Mouse (Mus musculus): ENCODE measurements around the gene Iqce. TPM values are rescaled to one million over a fixed set of nuclear protein-coding genes. Genes with fewer than 3 reads are reported as not detected.

Iqce gene
- total RNA-seq, 2 experiments from 2014 or later = 18.9 to 23.6 TPM

DNA sequence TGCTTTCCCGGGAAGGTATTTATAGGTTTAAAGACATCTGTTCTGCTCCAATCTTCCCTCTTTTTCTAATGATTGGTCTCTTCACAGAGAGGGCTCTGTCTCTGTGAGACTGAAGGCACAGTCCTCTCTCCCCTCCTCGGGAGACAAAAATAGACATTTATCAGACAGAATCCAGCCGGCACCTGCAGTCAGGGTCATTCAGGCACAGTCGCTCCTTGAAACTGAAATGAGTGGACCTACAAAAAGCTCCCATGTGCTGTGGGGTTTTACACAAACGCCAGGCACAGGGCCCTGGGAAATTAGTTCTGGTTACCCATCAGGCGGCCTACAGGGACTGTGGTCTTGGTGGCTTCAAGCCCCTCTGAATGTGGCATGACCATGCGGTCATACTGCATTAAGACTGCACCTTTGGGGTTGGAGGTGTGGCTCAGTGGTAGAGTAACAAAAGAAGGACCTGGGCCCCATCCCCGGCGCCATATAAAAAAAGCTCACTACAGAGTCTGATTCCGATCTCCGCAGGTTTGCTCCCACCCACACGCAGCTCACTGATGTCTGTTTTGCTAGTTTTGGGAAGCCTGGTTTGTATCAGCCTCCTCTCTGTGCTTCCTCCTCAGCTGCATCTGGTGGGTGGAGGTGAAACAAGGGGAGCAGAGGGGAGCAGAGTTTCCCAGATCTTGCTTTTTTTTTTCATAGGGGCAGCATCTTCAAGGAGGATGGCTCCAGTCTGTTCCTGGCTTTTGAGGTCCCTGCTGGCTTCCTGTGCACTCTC lies 40.1 kb downstream of the Iqce start:
- DNase-seq = no peak

GRCm38 (mm10) chr5:140661427-140661826 lies 40.8 kb downstream of the Iqce start:
- DNase-seq = no peak

DNA sequence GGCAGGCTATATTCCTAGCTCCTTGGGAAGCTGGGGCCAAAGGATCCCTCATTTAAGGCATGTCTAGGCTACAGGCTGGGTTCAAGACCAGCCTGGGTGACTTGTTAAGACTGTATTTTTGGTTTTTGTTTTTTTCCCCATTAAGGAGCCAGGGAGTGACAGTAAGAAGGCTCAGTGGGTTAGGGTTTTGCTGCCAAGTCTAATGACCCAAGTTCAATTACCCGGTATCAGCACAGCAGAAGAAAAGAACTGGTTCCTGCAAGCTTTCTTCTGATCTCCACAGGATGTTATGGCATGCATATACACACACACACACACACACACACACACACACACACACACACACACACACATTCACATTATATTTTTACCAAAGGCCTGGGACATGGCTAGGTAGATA lies 41.8 kb downstream of the Iqce start:
- no peak for DNase-seq

DNA sequence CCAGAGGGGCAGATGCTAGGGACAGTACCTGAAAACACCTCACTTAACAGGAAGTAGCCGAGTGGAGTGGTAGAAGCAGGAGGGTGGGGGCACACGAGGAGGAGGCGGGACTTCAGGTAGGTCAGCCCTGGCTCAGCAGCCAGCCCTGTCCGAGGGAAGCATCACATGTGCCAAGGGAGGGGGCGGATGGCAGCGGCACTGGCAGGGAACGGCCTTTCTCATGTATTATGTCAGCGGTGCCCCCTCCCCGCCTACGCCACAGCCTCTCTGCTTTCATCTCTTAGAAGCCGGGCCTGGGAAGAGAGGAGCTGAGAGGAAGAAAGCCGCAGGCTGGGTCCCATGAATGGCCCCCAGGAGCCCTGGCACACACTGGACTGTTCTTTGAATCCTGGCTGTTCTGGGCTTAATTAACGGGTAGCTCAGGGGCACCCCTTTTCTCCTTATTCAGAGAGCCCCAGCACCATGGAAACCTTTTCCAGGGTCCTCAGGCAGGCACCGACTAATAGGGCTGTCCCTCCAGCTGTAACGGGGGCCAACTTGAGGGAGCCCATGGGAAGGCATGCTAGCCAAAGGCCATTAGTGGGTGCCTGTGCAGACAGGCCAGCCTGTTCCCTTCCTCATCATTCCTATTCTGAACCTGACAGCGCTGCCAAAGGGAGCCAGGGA lies 42.4 kb downstream of the Iqce start:
- DNase-seq = no peak

DNA sequence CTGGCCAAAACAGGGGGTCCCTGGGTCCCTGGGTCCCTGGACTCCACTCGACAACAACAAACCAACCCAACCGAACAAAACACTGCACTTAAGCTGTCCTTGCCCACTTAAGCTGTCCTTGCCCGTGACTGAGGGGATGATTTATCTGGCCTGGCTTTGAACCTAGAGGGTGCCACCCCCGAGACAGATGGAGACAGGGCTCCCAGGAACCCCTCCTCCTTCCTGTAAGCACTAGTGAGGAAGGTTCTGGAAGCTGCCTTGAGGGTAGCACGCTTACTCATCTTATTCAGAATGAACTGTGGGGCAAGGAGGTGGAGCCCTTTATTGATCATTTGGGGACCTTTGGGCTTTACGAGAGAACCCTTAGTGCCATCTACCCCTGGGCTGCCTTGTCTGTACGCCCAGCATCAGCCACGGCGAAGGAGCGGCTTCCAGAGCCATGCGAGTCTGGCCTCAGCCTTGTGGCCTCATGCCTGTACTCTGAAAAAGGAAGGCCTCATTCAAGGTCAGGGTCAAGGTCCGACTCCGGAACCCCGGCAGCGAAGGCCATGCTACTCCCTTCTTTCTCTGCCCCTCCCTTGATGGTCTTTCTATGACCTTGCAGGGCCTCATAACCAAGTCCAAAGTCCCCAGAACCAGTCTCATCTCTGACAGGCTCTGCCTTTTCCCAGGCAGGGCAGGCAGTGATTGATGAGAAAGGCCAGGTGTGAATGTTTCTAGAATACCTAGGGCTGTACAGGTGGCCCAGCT lies 47.9 kb downstream of the Iqce start:
- peak; percentile 75 for DNase-seq

- DNase-seq = peak; percentile 44
Observed at GRCm38 (mm10) chr5:140652587-140652986, 49.6 kb downstream of the Iqce start.

DNA sequence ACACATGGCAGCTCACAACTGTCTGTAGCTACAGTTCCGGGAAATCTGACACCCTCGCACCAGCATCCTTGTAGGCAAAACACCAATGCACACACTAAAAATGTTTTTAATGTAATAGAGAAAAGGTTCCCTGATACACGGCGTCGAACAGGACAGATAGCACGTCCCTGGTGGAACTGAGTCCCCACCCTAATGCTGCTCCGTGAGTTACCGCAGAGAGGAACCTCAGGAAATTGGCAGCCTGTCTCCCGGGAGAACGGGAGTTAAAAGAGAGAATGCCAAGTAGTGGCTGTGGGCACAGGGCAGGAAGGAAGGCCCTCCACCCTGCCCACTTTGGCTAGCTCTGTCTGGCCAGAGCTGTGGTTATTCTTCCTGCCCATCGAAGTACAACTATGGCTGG lies 50.9 kb downstream of the Iqce start:
- DNase-seq = no peak

- DNase-seq = no peak
Observed at GRCm38 (mm10) chr5:140649881-140650414, 52.2 kb downstream of the Iqce start.

GRCm38 (mm10) chr5:140649101-140649667 lies 53.0 kb downstream of the Iqce start:
- peak; percentile 99 for DNase-seq

DNA sequence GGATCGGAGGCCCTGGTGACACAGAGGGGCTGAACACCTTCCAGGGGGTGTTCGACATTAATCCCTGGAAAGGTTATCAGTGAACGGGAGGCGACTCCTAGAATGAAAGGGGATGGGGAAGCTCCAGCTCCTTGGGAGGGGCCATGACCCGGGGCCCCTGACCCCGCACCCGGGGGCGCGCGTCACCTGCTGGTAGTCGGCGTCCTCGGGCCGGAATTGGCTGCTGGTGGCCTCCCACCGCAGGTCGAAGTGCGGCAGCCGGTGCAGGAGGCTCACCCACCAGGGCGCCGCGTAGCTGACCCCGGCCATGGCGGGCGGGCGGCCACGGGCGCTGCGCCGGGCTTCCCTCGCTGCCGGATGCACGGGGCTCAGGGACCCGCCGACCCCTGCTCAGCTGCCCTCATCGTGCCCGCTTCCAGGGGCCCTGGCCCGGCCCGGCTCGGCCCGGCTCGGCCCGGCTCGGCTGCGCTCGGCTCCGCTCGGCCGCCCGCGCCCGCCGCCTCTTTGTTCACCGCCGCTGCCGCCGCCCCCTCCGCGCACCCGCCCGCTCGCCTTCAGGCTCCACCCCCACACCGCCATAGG lies 53.6 kb downstream of the Iqce start, which contains the start of gene Ttyh3:
Ttyh3 (minus strand) TSS at position 513 of the 582 bp plus-strand sequence.
- DNase-seq = no peak

DNA sequence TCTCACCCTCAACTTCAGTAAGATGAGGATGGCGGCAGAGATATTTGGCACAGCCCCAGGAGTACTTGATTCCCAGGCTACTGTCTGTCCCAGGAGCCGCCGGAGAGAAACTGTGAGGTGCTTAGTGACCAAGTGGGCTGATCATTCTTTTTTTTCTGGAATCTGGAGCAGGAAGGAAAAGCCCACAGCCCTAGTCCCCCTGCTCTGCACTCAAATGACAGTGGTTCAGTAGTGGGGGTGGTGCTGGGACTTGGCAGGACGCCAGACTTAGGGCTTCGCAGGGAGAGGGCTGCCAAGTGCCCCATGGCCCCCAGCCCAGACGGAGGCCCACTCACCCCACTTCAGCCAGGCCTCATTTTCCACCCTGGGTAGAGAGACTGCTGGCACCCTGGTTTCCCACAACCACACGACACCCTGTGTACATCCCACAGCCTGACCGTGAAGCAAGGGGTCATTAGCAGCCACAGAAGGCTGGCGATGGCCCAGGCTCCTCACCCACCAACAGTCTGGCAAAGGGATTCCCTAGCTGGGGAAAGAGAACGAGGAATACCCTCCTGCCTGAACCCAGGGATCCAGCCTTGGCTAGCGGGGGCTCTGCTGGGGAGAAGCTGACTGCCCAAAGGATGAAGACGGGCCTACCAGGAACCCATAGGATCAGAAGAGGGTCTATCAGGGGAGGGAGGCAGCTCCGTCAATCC lies 54.2 kb downstream of the Iqce start:
- DNase-seq = peak; percentile 66

- peak; percentile 44 for DNase-seq
Observed at GRCm38 (mm10) chr5:140647031-140647760, 55.0 kb downstream of the Iqce start.

GRCm38 (mm10) chr5:140646171-140646570 lies 56.0 kb downstream of the Iqce start:
- DNase-seq = no peak

DNA sequence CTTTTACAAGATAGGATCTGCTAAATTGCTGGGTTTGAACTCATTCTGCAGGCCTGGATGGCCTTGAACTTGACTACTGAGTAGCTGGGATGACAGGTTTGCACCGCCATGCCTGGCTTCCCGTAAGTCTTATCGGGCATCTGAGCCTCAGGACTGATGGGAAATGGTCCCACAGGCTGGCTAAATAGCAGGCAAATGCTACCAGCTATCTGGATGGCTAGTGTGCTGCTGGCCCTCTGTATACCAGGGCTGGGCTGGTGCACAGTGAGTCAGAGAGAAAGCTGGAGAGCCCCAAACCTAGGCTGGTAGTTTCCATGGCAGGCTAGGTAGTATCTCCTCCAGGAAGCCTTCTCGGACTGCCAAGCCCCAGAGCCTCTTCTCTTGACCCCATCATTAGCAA lies 56.7 kb downstream of the Iqce start:
- no peak for DNase-seq

GRCm38 (mm10) chr5:140644702-140645201 lies 57.4 kb downstream of the Iqce start:
- DNase-seq = no peak

DNA sequence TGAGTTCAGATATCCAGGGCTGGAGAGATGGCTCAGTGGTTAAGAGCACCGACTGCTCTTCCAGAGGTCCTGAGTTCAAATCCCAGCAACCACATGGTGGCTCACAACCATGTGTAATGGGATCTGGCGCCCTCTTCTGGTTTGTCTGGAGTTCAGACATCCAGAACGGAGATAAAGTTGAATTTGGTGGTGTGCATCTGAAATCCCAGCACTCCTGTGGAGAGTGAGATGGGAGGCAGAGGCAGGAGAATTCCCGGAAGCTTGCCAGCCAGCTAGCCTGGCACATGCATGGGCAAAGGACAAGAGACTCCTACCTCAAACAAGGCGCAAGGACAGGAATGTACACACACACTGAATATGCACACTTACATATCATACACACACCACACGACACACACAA lies 57.9 kb downstream of the Iqce start:
- DNase-seq = no peak

- no peak for DNase-seq
Observed at GRCm38 (mm10) chr5:140642076-140642475, 60.1 kb downstream of the Iqce start.

DNA sequence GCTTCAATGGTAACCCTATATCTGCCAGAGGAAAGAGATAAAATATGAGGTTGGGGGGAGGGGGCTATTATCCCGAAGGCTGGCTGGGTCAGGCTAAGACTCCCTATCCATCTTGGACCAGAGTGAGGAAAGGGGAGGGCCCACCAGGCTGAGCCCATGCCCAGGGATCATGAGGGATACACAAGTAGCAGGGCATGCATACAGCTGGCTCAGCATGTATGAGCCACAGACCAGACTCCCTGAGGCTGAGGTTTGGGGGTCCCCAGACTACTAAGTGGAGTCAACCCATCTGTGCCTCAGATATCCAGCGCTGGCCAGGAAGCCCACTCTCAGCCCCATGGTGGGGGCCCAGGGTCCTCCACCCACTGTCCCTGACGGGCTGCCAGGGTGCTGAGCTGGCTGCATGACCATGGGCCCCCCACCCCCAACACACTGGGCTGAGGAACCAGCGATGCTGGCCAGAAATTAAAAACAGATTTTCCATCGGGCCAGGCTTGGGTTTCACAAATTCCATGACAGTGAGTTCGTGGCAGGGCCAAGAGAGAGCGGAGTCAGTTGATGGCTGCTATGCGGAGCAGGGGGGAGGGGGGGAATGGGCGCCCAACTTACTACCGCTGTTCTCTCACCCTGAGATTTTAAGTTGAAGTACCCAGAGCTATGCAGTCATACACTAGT lies 60.8 kb downstream of the Iqce start:
- no peak for DNase-seq

DNA sequence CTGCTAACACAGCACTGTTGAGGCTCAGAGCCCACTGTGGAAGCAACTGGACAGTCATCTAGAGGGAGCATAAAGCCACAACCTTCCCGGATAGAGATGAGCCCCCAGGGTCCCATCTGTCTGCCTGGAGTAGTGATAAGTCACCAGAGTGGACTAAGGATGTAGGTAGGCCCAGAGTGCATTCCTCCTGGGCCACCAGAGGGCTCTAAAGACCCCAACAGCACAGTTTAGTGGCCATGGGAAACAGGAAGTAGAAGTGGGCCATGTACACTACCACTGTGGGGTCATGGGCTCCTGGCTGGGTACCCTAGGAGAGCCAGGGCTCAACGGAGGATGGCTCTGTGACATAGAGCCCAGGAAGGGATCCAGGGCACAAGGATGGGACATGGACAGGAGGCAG lies 61.4 kb downstream of the Iqce start:
- no peak for DNase-seq

DNA sequence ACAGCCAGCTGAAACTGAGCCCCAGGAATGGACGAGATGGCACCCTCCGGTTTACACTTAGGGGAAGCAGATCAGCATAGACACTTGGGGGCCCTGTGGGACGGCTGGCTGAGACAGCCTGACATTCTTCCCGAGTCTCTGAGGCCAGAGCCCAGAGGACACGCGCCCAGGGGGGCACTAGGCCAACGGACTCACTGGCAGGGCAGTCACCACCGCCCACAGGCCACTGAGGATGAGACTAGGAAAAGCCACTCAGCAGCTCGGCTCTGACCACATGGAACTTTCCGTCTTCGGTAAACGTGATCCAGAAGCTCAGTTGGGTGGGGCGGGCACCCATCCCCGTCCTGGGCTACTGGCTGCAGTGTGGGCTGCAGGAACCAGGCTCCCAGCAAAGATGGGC lies 62.3 kb downstream of the Iqce start:
- DNase-seq = no peak
